In genomic region chr1:187315821-187316220, GRCm38 (mm10) we compare ENCODE assay signal across 22 mouse cellular contexts.
DNase-seq lines count a peak whose midpoint lies in the region; ATAC-seq and TF ChIP-seq lines count a peak whose summit lies in the region.
"Had no signal": no experiment of that assay in that cellular context is flagged by ENCODE, and none has a peak within 500 bp of the region (broad histone marks: within the 10 kb centered on the region; RNA-seq: fewer than 3 reads in every experiment).

No protein-coding gene starts in this region.

- 65% methylated on average over 2 of the region's 2 CpGs for WGBS in kidney, adult 2 months
- 95% methylated on average over 2 of the region's 2 CpGs for WGBS in kidney, embryonic 14.5 days
- 93% methylated on average over 2 of the region's 2 CpGs for WGBS in kidney, embryonic 16.5 days
- 25% methylated on average over 2 of the region's 2 CpGs for WGBS in liver, adult 2 months
- 70% methylated on average over 2 of the region's 2 CpGs for WGBS in liver, postnatal 0 days (ENCODE audit: insufficient replicate concordance)

- no peak for TF ChIP-seq CTCF in kidney, adult 2 months (conservative IDR thresholded peaks at IDR 0.05; ENCODE audit: insufficient read depth, insufficient read length, low read depth, low read length)
- TF ChIP-seq CTCF in liver, adult 2 months (IDR thresholded peaks at IDR 0.05; ENCODE audit: low read depth, low read length), result no peak
- TF ChIP-seq CTCF in liver, postnatal 0 days (IDR thresholded peaks at IDR 0.05; ENCODE audit: low read depth), result no peak

- H3K9me3 ChIP-seq in kidney, embryonic 14.5 days (ENCODE audit: control insufficient read depth, low read length), result no peaks in the 10 kb centered on the region
- H3K9me3 ChIP-seq in kidney, embryonic 16.5 days (ENCODE audit: low read length), result no peaks in the 10 kb centered on the region
- no peaks in the 10 kb centered on the region for H3K9me3 ChIP-seq in liver, postnatal 0 days (ENCODE audit: low read length)
- H3K9me3 ChIP-seq: G1E had no signal

- no peak overlapping the region for H3K4me2 ChIP-seq in kidney, embryonic 14.5 days (replicated peaks; ENCODE audit: low read depth, low read length)
- no peak overlapping the region for H3K4me2 ChIP-seq in kidney, embryonic 16.5 days (replicated peaks; ENCODE audit: low read depth, low read length)
- H3K4me2 ChIP-seq in liver, postnatal 0 days (ENCODE audit: low read depth, low read length), result no peak overlapping the region

- H3K79me2 ChIP-seq in liver, adult 2 months (ENCODE audit: control insufficient read depth, insufficient read depth, low read length), result no peaks in the 10 kb centered on the region; the same call in 1 of the 2 replicates

- peak; percentile 59 for DNase-seq in kidney, adult 2 months
- peak; percentile 29 for DNase-seq in kidney, adult 9 months
- no peak for DNase-seq in kidney, postnatal 14 days
- peak; percentile 18 to 35 for DNase-seq in kidney, postnatal 36 days
- DNase-seq in liver, adult 2 months (ENCODE audit: extremely low read depth, low read depth, low spot score), result peak; percentile 78
- no peak for DNase-seq in liver, postnatal 0 days
- DNase-seq: adrenal gland, adult 2 months; adrenal gland, adult 8-10 months; adrenal gland, postnatal 10 days; adrenal gland, postnatal 14 days; adrenal gland, postnatal 25 days; adrenal gland, postnatal 36 days; B cell, adult 2 months; cerebellum, adult 11 months; cerebellum, adult 11-12 months had no signal

- no peak for ATAC-seq in kidney, embryonic 14.5 days (ENCODE audit: low FRiP score, low TSS enrichment)
- ATAC-seq in kidney, embryonic 16.5 days (ENCODE audit: low FRiP score, low TSS enrichment), result no peak
- no peak for ATAC-seq in liver, postnatal 0 days
- ATAC-seq: activated CD4-positive, CD25-positive, alpha-beta regulatory T cell, adult 4 months; CD4-positive, CD25-positive, alpha-beta regulatory T cell, adult 4 months; Patski had no signal

- no peaks in the 10 kb centered on the region for H3K36me3 ChIP-seq in kidney, adult 2 months (ENCODE audit: control insufficient read depth, insufficient read depth, low read length)
- no peaks in the 10 kb centered on the region for H3K36me3 ChIP-seq in kidney, embryonic 14.5 days (ENCODE audit: control insufficient read depth, insufficient read depth, low read length)
- H3K36me3 ChIP-seq in kidney, embryonic 16.5 days (ENCODE audit: insufficient read depth, low read length), result no peaks in the 10 kb centered on the region
- peaks cover 3% of the 10 kb centered on the region; the same call in 1 of the 2 replicates for H3K36me3 ChIP-seq in liver, adult 2 months (ENCODE audit: control insufficient read depth, insufficient read depth, low read length)
- no peaks in the 10 kb centered on the region; the same call in 1 of the 2 replicates for H3K36me3 ChIP-seq in liver, postnatal 0 days (replicated peaks; ENCODE audit: insufficient read depth, low read length)

- H3K27me3 ChIP-seq in kidney, adult 2 months (replicated peaks; ENCODE audit: control insufficient read depth, insufficient read depth, low read length), result no peaks in the 10 kb centered on the region
- H3K27me3 ChIP-seq in kidney, embryonic 14.5 days (ENCODE audit: control insufficient read depth, insufficient read depth, low read length), result no peaks in the 10 kb centered on the region
- H3K27me3 ChIP-seq in kidney, embryonic 16.5 days (ENCODE audit: insufficient read depth, low read length), result no peaks in the 10 kb centered on the region
- H3K27me3 ChIP-seq in liver, adult 2 months (ENCODE audit: control insufficient read depth, insufficient read depth, low read length), result no peaks in the 10 kb centered on the region
- H3K27me3 ChIP-seq in liver, postnatal 0 days (ENCODE audit: insufficient read depth, low read length), result no peaks in the 10 kb centered on the region
- H3K27me3 ChIP-seq: CH12.LX, Patski had no signal

- H3K9ac ChIP-seq in kidney, embryonic 14.5 days (ENCODE audit: low read depth, low read length), result no peak overlapping the region
- no peak overlapping the region for H3K9ac ChIP-seq in kidney, embryonic 16.5 days (replicated peaks; ENCODE audit: low read length)
- H3K9ac ChIP-seq in liver, adult 2 months (ENCODE audit: low read depth, low read length), result no peak overlapping the region
- no peak overlapping the region for H3K9ac ChIP-seq in liver, postnatal 0 days (replicated peaks)

- peaks cover 8% of the 10 kb centered on the region; the same call in 1 of the 2 replicates for H3K4me1 ChIP-seq in kidney, adult 2 months (ENCODE audit: control insufficient read depth, insufficient read depth, low read length)
- H3K4me1 ChIP-seq in kidney, embryonic 14.5 days (ENCODE audit: control insufficient read depth, insufficient read depth, low read length), result no peaks in the 10 kb centered on the region
- H3K4me1 ChIP-seq in kidney, embryonic 16.5 days (ENCODE audit: insufficient read depth, low read length), result no peaks in the 10 kb centered on the region
- H3K4me1 ChIP-seq in liver, adult 2 months (ENCODE audit: control insufficient read depth, insufficient read depth, low read length), result peaks cover 21% of the 10 kb centered on the region; the same call in 1 of the 2 replicates
- peaks cover 3% of the 10 kb centered on the region; the same call in 1 of the 2 replicates for H3K4me1 ChIP-seq in liver, postnatal 0 days (ENCODE audit: insufficient read depth)

- H3K4me3 ChIP-seq in kidney, adult 2 months (ENCODE audit: insufficient read depth, low read depth, low read length), result no peak overlapping the region
- H3K4me3 ChIP-seq in kidney, embryonic 14.5 days (ENCODE audit: low read length), result no peak overlapping the region
- H3K4me3 ChIP-seq in kidney, embryonic 16.5 days (ENCODE audit: low read length), result no peak overlapping the region
- no peak overlapping the region for H3K4me3 ChIP-seq in liver, adult 2 months (ENCODE audit: insufficient read depth, low read depth, low read length)
- H3K4me3 ChIP-seq in liver, postnatal 0 days (ENCODE audit: low read depth, low read length), result no peak overlapping the region

- no peak for TF ChIP-seq POLR2A in kidney, adult 2 months (IDR thresholded peaks at IDR 0.05; ENCODE audit: low read depth, low read length)
- TF ChIP-seq POLR2A in liver, adult 2 months (IDR thresholded peaks at IDR 0.05; ENCODE audit: extremely low read depth, insufficient read depth, low read length), result no peak

- H3K27ac ChIP-seq in kidney, adult 2 months (ENCODE audit: insufficient read depth, low read depth, low read length), result no peak overlapping the region
- no peak overlapping the region for H3K27ac ChIP-seq in kidney, embryonic 14.5 days (ENCODE audit: low read depth, low read length)
- H3K27ac ChIP-seq in kidney, embryonic 16.5 days (ENCODE audit: low read length), result no peak overlapping the region
- no peak overlapping the region for H3K27ac ChIP-seq in liver, adult 2 months (replicated peaks; ENCODE audit: insufficient read depth, low read depth, low read length)
- H3K27ac ChIP-seq in liver, postnatal 0 days (ENCODE audit: low read depth), result no peak overlapping the region

- TF ChIP-seq EP300 in liver, postnatal 0 days (IDR thresholded peaks at IDR 0.05; ENCODE audit: low read depth), result no peak

Comparison
In these comparisons a context has a peak if more than half of its experiments do, and no peak if none do; other contexts are left out.
1. DNase-seq: peak in kidney, adult 2 months (single experiment), kidney, adult 9 months (single experiment), kidney, postnatal 36 days (2 of 2) and liver, adult 2 months (single experiment); none in kidney, postnatal 14 days (single experiment) and liver, postnatal 0 days (single experiment).